Mouse (Mus musculus): Measurements from ENCODE around the gene Igf1r.

DNA sequence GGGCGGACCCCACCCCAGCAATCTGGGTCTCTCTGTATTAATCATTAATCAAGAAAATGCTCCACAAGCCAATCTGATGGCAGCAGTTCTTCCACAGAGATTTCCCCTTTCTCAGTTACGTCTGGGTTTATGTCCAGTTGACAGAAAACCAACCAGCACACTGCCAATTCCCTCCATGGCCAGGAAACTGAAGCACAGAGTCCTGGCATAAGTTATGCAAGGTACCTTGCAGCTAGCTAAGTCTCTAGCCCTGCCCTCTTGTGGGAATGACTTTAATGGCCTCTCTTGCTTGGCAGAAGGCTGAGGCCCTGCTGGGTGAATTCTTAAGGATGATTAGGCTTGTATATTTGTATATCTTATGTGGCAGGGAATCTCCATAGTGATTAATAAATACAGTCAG, 67.9 kb downstream of the Igf1r start:
- TF ChIP-seq CTCF (IDR thresholded peaks at IDR 0.05; ENCODE audit: low read depth) (peak; percentile 42), EP300 (optimal IDR thresholded peaks at IDR 0.05) (no peak)
